Mouse (Mus musculus): ENCODE measurements around the gene Zfp784. TPM values are rescaled to one million over a fixed set of nuclear protein-coding genes. Genes with fewer than 3 reads are reported as not detected.

Gene Zfp784
- polyA plus RNA-seq, 1 experiment from 2014 or later: 1.7 TPM

GRCm38 (mm10) chr7:4993999-4994788 is 44.1 kb downstream of the Zfp784 start:
- no peak overlapping the region for H3K27ac ChIP-seq (ENCODE audit: low read length)
- H3K4me2 ChIP-seq (ENCODE audit: low read depth, low read length): no peak overlapping the region
- peaks cover 20% of the 10 kb centered on the region for H3K27me3 ChIP-seq (ENCODE audit: control insufficient read depth, insufficient read depth, low read depth, low read length)
- no peak overlapping the region for H3K9ac ChIP-seq (ENCODE audit: low read depth, low read length)
- H3K36me3 ChIP-seq (ENCODE audit: control insufficient read depth, insufficient read depth): 0 out of 2 replicates have a peak, but pooled peaks cover 3% of the 10 kb centered on the region
- 52% methylated on average over 59 of the region's 59 CpGs for WGBS (ENCODE audit: insufficient replicate concordance)
- ATAC-seq (ENCODE audit: low read depth): no peak
- no peaks in the 10 kb centered on the region for H3K9me3 ChIP-seq (replicated peaks; ENCODE audit: control insufficient read depth, low read length)
- no peak overlapping the region for H3K4me3 ChIP-seq (ENCODE audit: low read depth, low read length)
- H3K4me1 ChIP-seq (ENCODE audit: control insufficient read depth, low read depth, low read length): no peaks in the 10 kb centered on the region; the same call in 1 of the 2 replicates

GRCm38 (mm10) chr7:4993347-4993998 is 44.8 kb downstream of the Zfp784 start:
- H3K27ac ChIP-seq (ENCODE audit: low read length): no peak overlapping the region
- 52% methylated on average over 46 of the region's 55 CpGs for WGBS (ENCODE audit: insufficient replicate concordance)
- no peaks in the 10 kb centered on the region; the same call in 1 of the 2 replicates for H3K4me1 ChIP-seq (ENCODE audit: control insufficient read depth, low read depth, low read length)
- no peak overlapping the region for H3K4me2 ChIP-seq (ENCODE audit: low read depth, low read length)
- no peak for ATAC-seq (ENCODE audit: low read depth)
- H3K9me3 ChIP-seq (replicated peaks; ENCODE audit: control insufficient read depth, low read length): no peaks in the 10 kb centered on the region
- H3K36me3 ChIP-seq (ENCODE audit: control insufficient read depth, insufficient read depth): 0 out of 2 replicates have a peak, but pooled peaks cover 3% of the 10 kb centered on the region
- H3K4me3 ChIP-seq (ENCODE audit: low read depth, low read length): no peak overlapping the region
- H3K27me3 ChIP-seq (ENCODE audit: control insufficient read depth, insufficient read depth, low read depth, low read length): peaks cover 20% of the 10 kb centered on the region
- H3K9ac ChIP-seq (ENCODE audit: low read depth, low read length): no peak overlapping the region

- H3K9me3 ChIP-seq (replicated peaks; ENCODE audit: control insufficient read depth, low read length): no peaks in the 10 kb centered on the region
- H3K27ac ChIP-seq (ENCODE audit: low read length): no peak overlapping the region
- ATAC-seq (ENCODE audit: low read depth): no peak
- 0 out of 2 replicates have a peak, but pooled peaks cover under 1% of the 10 kb centered on the region for H3K36me3 ChIP-seq (ENCODE audit: control insufficient read depth, insufficient read depth)
- H3K9ac ChIP-seq (ENCODE audit: low read depth, low read length): no peak overlapping the region
- H3K4me1 ChIP-seq (ENCODE audit: control insufficient read depth, low read depth, low read length): no peaks in the 10 kb centered on the region
- H3K4me3 ChIP-seq (ENCODE audit: low read depth, low read length): no peak overlapping the region
- peaks cover under 1% of the 10 kb centered on the region; the same call in 1 of the 2 replicates for H3K27me3 ChIP-seq (ENCODE audit: control insufficient read depth, insufficient read depth, low read depth, low read length)
- no peak overlapping the region for H3K4me2 ChIP-seq (ENCODE audit: low read depth, low read length)
- WGBS (ENCODE audit: insufficient replicate concordance): 28% methylated on average over 2 of the region's 2 CpGs
Observed at GRCm38 (mm10) chr7:4988250-4988649, 50.0 kb downstream of the Zfp784 start.

Other genes with a start within 250 kb of the Zfp784 start
- 8.4 and 8.9 TPM in 2 replicates for gene Tmem238, start 248.8 kb downstream of the Zfp784 start, polyA plus RNA-seq (2015; fragmentation: Nextera tagmentation; extraction: Ambion mirVana)
- gene Rpl28, start 245.6 kb downstream of the Zfp784 start, polyA plus RNA-seq (2015; fragmentation: Nextera tagmentation; extraction: Ambion mirVana): 162 and 174 TPM in 2 replicates
- 261 and 272 TPM in 2 replicates for gene Ube2s, start 225.9 kb downstream of the Zfp784 start, polyA plus RNA-seq (2015; fragmentation: Nextera tagmentation; extraction: Ambion mirVana)
- gene Shisa7, start 193.8 kb downstream of the Zfp784 start, polyA plus RNA-seq (2015; fragmentation: Nextera tagmentation; extraction: Ambion mirVana): not detected in 2 replicates
- gene Isoc2b, start 168.2 kb downstream of the Zfp784 start, polyA plus RNA-seq (2015; fragmentation: Nextera tagmentation; extraction: Ambion mirVana): 4.1 and 4.8 TPM in 2 replicates
- 0.49 and 0.89 TPM in 2 replicates for gene Isoc2a, start 161.3 kb downstream of the Zfp784 start, polyA plus RNA-seq (2015; fragmentation: Nextera tagmentation; extraction: Ambion mirVana)
- not detected in 2 replicates for gene Gm36210, start 131.9 kb downstream of the Zfp784 start, polyA plus RNA-seq (2015; fragmentation: Nextera tagmentation; extraction: Ambion mirVana)
- 1.4 and 1.9 TPM in 2 replicates for gene Zfp628, start 123.2 kb downstream of the Zfp784 start, polyA plus RNA-seq (2015; fragmentation: Nextera tagmentation; extraction: Ambion mirVana)
- 0.25 and 0.37 TPM in 2 replicates for gene Nat14, start 116.4 kb downstream of the Zfp784 start, polyA plus RNA-seq (2015; fragmentation: Nextera tagmentation; extraction: Ambion mirVana)
- 0.08 and 0.20 TPM in 2 replicates for gene Ssc5d, start 112.7 kb downstream of the Zfp784 start, polyA plus RNA-seq (2015; fragmentation: Nextera tagmentation; extraction: Ambion mirVana)
- gene Sbk2, start 74.0 kb downstream of the Zfp784 start, polyA plus RNA-seq (2015; fragmentation: Nextera tagmentation; extraction: Ambion mirVana): not detected in 2 replicates
- not detected in 2 replicates for gene Sbk3, start 67.3 kb downstream of the Zfp784 start, polyA plus RNA-seq (2015; fragmentation: Nextera tagmentation; extraction: Ambion mirVana)
- gene Zfp579, start 42.3 kb downstream of the Zfp784 start, polyA plus RNA-seq (2015; fragmentation: Nextera tagmentation; extraction: Ambion mirVana): 3.6 and 4.5 TPM in 2 replicates
- 7.8 and 10.2 TPM in 2 replicates for gene Zfp524, start 24.0 kb downstream of the Zfp784 start, polyA plus RNA-seq (2015; fragmentation: Nextera tagmentation; extraction: Ambion mirVana)
- gene Fiz1, start 23.7 kb downstream of the Zfp784 start, polyA plus RNA-seq (2015; fragmentation: Nextera tagmentation; extraction: Ambion mirVana): 10.4 and 12.5 TPM in 2 replicates
- 0.58 and 0.89 TPM in 2 replicates for gene Gm44973, start 22.9 kb downstream of the Zfp784 start, polyA plus RNA-seq (2015; fragmentation: Nextera tagmentation; extraction: Ambion mirVana)
- gene Zfp865, start 18.1 kb downstream of the Zfp784 start, polyA plus RNA-seq (2015; fragmentation: Nextera tagmentation; extraction: Ambion mirVana): 1.1 and 1.2 TPM in 2 replicates
- gene Ccdc106, start 17.9 kb downstream of the Zfp784 start, polyA plus RNA-seq (2015; fragmentation: Nextera tagmentation; extraction: Ambion mirVana): 0.16 and 0.40 TPM in 2 replicates
- not detected in 2 replicates for gene 4632433K11Rik, start 4.3 kb downstream of the Zfp784 start, polyA plus RNA-seq (2015; fragmentation: Nextera tagmentation; extraction: Ambion mirVana)
- gene Zfp580, start 13.1 kb upstream of the Zfp784 start, polyA plus RNA-seq (2015; fragmentation: Nextera tagmentation; extraction: Ambion mirVana): 0.89 and 1.8 TPM in 2 replicates
- gene U2af2, start 23.7 kb upstream of the Zfp784 start, polyA plus RNA-seq (2015; fragmentation: Nextera tagmentation; extraction: Ambion mirVana): 48.2 and 48.8 TPM in 2 replicates
- 45.2 and 46.6 TPM in 2 replicates for gene Epn1, start 41.8 kb upstream of the Zfp784 start, polyA plus RNA-seq (2015; fragmentation: Nextera tagmentation; extraction: Ambion mirVana)
- gene Rfpl4, start 78.5 kb upstream of the Zfp784 start, polyA plus RNA-seq (2015; fragmentation: Nextera tagmentation; extraction: Ambion mirVana): not detected in 2 replicates
- gene Rasl2-9, start 87.5 kb upstream of the Zfp784 start, polyA plus RNA-seq (2015; fragmentation: Nextera tagmentation; extraction: Ambion mirVana): 0.11 and 0.27 TPM in 2 replicates
- gene Vmn1r55, start 111.2 kb upstream of the Zfp784 start, polyA plus RNA-seq (2015; fragmentation: Nextera tagmentation; extraction: Ambion mirVana): not detected in 2 replicates
- not detected in 2 replicates for gene Vmn1r56, start 158.3 kb upstream of the Zfp784 start, polyA plus RNA-seq (2015; fragmentation: Nextera tagmentation; extraction: Ambion mirVana)
- not detected in 2 replicates for gene Vmn1r57, start 180.0 kb upstream of the Zfp784 start, polyA plus RNA-seq (2015; fragmentation: Nextera tagmentation; extraction: Ambion mirVana)

All from liver, embryonic 16.5 days (tissue).